Mouse (Mus musculus): Measurements from ENCODE around the gene Ptprn2.

DNA sequence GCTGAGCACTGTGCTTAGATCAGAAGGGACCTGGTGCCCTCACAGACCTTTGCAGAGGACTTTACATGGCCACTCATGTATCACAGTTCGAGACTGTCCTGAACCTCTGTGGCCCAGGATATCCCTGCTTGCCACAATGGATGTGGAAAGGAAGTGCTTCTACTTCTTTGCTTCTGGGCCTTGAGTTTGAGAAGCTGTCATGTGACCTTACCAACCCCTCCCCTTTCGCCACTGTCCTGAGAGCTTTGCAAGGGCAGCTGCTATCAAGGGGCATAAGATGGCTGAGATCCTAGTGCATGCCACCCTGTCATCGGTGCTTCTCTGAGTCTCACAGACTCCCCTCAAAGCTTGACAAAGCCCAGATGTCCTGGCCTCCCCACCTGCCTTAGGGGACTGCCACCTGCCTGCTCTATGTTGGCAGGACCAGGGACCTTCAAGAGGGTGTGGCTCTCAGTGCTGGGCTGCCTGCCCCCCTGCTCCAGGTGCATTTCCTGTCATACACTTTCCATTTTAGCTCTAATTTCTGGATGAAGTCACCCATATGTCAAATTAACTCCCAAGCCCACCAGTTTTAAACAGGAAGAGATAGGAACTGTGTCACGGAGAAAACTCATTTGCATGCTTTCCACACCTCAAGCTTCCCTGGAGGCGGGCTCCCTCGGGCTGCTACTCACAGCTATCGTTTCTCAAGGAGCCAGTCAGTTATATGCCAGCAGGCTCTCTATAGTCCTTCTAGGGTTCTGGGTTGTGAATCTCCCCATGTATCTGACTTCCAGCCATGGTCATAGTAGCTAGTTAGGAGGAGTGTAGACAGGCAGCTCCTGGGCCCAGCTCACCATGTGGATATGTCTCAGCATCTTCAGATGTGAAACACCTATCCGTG, 112.8 kb downstream of the Ptprn2 start:
- TF ChIP-seq CTCF (IDR thresholded peaks at IDR 0.05; ENCODE audit: low read depth) (no peak), EP300 (IDR thresholded peaks at IDR 0.05; ENCODE audit: low read depth) (no peak)

Measured in liver, postnatal 0 days (tissue).